Mouse (Mus musculus) left cerebral cortex, adult 8-10 months (tissue): ENCODE data around the gene Gm11562. TPM values are rescaled to one million over a fixed set of nuclear protein-coding genes. Genes with fewer than 3 reads are reported as not detected.
"Not testable (repeated sequence)": the region's sequence is repeated elsewhere in the genome, so short reads cannot be mapped to it uniquely, and the experiment has no call there.

Source experiments
- DNase-seq, 2 experiments: peaks; one replicate each; pipeline ENCODE4 v3.0.0; 2022; ENCODE audit warnings: low spot score in 2 of 2
- total RNA-seq, 4 experiments: library from RNA; stranded (reverse); gene quantifications; 2 replicates each; pipeline ENCODE4 v1.2.4; 2022

Gene Gm11562
- not detected for total RNA-seq

DNA sequence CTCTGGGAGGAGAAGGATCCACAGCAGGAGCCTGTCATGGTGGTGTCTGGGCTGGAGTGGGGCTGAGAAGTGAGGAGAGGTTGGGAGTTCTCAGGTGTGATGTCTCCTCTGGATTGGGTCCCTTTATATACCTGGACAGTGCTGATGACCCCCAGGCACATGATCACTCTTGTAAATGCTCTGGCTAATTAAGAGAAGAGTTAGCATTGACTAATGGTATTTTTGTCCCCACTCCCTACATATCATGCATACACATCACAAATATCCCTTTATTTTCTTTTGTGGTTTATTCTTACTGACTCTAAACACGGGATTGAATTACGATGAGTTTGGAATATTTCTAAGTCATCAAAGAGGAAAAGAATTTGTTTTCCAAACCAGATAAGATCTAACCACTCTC is at the start of gene Gm11562:
Gene Gm11562 (minus strand): TSS at position 101 of the 400 bp plus-strand sequence.
- no peak for DNase-seq

DNA sequence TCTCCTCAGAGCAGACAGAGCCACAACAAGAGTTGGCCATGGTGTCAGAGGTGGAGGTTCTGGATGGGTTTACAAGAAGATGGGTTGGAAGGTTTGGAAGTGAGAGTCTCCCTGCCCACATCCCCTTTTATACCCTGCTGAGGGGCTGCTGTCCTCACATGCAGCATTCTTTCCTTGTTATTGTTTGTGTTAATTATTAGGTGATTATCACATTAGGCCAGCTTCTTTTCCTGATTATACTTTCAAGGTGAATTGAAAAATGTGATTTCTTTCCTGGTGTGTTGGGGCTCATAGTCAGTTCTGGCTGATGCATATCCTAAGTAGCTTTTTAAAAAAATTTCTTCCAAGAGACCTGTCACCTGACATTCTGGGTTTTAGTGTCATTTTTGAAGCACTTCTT is 45.6 kb upstream of the Gm11562 start, which contains the start of gene Krtap4-6:
Gene Krtap4-6 (minus strand): TSS at position 101 of the 400 bp plus-strand sequence.
- DNase-seq: no peak

DNA sequence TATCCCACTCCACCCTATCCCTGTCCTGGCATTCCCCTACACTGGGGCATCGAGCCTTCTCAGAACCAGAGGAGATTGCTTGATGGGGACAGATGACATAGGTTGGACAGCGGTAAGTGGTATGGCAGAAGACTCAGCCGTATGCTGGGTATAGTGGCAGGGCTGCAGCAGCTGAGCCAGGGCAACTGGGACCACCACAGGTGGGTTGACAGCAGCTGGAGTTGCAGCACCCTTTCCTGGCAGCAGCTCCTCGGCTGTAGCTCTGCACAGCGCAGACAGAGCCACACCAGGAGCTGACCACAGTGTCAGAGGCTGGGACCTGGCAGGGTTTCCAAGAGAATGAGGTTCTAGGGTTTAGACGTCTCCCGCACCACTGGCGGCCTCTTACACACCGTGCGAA is 42.6 kb upstream of the Gm11562 start:
- DNase-seq: no peak

GRCm38 (mm10) chr11:99659256-99659655 is 39.0 kb upstream of the Gm11562 start:
- no peak for DNase-seq

DNA sequence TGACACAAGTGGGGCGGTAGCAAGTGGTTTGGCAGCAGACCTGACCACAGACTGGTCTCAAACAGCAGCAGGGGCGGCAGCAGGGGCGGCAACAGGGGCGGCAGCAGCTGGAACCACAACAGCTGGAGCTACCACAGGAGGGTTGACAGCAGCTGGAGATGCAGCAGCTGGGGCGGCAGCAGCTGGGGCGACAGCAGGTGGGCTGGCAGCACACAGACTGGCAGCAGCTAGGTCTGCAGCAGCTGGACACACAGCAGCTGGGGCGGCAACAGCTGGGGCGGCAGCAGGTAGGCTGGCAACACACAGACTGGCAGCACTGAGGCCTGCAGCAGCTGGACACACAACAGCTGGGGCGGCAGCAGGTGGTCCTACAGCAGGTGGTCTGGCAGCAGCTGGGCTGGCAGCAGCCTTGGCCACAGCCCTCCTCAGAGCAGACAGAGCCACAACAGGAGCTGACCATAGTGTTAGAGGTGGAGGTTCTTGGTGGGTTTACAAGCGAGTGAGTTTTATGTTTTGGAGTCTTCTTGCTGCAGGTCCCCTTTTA is 38.3 kb upstream of the Gm11562 start, which contains the start of gene Gm11563:
Gene Gm11563 (minus strand): TSS at position 494 of the 544 bp plus-strand sequence.
- DNase-seq: not testable (repeated sequence)

- no peak for DNase-seq
These were observed 36.8 kb upstream of the Gm11562 start for GRCm38 (mm10) chr11:99657051-99657450.

- no peak for DNase-seq
These were observed 29.9 kb upstream of the Gm11562 start, which contains the start of gene Gm11555 for GRCm38 (mm10) chr11:99650136-99650535. Gene Gm11555 (minus strand): TSS chr11:99650236.

DNA sequence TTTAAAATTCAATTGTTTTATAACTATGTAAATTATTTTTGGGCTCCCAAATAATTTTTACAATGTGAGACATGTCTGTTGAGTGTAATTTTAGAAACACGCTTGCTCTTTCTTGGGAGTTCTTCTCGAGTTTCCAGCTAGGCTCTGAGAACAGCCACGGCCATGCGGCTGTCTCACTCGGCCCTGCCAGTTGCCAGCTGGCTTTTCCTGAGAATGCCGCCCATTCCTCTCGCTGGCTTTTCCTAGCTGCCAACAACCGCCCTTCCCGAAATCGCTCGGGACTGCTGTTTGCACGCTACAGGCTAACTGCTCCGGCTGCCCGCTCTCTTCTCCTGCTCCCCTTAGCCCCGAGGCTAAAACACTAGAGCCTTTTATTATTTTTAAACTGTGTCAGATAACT is 26.2 kb upstream of the Gm11562 start:
- no peak for DNase-seq

DNA sequence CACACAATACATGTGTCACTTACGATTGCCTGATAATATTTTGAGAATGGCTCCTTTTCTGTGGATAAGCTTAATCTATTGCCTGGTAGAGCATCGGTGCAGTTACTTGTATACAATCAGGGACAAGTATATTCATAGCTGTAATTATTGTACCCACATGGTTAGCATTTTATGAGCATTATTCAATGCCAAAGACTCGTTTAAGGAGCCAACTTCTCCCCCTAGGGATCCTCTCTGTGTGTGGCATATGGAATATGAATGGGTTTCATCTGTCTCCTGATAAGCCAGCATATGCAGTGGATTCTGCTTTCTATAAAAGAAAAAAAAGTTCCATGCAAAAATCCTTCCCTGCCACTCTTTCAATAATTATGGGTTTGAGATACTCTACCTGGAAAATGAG is 24.1 kb upstream of the Gm11562 start:
- no peak for DNase-seq

DNA sequence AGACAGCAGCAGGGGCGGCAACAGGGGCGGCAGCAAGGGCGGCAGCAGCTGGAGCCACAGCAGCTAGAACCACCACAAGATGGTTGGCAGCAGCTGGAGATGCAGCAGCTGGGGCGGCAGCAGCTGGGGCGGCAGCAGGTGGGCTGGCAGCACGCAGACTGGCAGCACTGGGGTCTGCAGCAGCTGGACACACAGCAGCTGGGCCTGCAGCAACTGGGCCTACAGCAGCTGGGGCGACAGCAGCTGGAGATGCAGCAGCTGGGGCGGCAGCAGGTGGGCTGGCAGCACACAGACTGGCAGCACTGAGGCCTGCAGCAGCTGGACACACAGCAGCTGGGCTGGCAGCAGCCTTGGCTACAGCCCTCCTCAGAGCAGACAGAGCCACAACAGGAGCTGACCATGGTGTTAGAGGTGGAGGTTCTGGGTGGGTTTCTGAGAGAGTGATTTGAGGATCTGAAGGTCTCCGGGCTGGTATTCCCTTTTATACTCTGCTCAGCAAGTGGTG is 23.5 kb upstream of the Gm11562 start, which contains the start of gene Krtap4-7:
Gene Krtap4-7 (minus strand): TSS at position 455 of the 505 bp plus-strand sequence.
- DNase-seq: not testable (repeated sequence)

DNA sequence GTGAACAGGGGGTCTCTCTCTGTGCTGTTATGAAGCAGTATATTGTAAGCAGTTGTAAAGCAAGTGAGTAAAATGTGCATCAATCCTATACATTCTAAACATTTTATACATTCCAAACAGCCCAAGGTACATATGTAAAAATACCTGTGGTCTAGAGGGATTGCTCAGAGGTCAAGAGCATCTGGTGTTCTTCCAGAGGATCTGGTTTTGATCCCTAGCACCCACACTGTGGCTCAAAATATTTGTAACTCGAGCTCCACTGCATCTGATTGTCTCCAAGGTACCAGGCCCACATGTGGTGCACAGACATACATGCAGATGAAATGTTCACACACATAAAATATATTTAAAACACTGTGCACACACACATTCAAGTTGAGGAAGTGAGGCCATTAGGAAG is 20.7 kb upstream of the Gm11562 start:
- no peak for DNase-seq

DNA sequence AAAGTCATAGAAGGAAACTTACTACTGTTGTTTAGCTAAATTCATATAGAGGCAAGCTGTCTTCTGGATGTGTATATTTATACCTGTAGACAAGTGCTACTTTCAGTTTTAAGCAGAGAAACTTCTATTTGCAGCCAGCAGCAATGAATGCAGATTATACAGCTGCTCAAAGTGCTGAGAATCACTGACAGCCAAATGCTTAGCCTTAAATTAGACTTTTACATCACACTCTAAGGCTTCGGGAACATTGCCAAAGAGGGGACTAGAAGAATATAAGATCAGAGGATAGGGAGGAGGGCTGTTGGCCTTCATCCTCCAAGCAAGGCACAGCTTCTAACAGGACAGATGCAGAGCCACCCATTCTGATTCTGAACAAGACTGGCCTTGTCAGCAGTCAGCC is 16.9 kb upstream of the Gm11562 start:
- no peak for DNase-seq

DNA sequence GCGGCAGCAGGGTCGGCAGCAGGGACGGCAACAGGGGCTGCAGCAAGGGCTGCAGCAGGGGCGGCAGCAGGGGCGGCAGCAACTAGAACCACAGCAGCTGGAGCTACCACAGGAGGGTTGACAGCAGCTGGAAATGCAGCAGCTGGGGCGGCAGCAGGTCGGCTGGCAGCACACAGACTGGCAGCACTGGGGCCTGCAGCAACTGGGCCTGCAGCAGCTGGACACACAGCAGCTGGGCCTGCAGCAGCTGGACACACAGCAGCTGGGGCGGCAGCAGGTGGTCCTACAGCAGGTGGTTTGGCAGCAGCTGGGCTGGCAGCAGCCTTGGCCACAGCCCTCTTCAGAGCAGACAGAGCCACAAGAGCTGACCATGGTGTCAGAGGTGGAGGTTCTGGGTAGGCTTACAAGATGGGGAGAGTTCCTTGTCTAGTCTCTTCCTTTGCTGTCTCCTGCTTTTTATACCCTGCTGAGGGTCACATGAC is 14.5 kb upstream of the Gm11562 start, which contains the start of gene Krtap4-2:
Gene Krtap4-2 (minus strand): TSS at position 432 of the 482 bp plus-strand sequence.
- DNase-seq: no peak

DNA sequence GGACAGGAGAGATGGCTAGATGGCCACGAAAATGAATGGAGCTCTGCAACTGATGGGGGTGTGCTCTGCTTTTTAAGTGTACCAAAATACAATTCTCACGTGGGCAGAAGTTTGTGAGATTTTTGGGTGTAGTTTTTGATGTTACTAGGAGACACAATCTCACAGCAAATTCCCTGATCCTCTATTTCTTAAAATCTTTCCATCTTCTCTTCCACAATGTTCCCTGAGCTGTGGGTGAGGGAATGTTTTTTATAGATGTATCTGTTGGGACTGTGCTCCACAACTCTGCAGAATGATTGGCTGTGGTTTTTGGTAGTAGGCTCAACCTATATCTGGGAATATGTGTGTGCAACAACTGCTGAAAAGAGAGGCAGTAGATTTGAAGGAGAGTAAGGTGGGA is 13.1 kb upstream of the Gm11562 start:
- peak in 1 of 2 experiments; percentile 17 for DNase-seq

GRCm38 (mm10) chr11:99630890-99631289 is 10.7 kb upstream of the Gm11562 start:
- no peak for DNase-seq

GRCm38 (mm10) chr11:99628138-99628537 is 7.9 kb upstream of the Gm11562 start, which contains the start of gene Krtap4-1:
Gene Krtap4-1 (minus strand): TSS chr11:99628238.
- no peak for DNase-seq

DNA sequence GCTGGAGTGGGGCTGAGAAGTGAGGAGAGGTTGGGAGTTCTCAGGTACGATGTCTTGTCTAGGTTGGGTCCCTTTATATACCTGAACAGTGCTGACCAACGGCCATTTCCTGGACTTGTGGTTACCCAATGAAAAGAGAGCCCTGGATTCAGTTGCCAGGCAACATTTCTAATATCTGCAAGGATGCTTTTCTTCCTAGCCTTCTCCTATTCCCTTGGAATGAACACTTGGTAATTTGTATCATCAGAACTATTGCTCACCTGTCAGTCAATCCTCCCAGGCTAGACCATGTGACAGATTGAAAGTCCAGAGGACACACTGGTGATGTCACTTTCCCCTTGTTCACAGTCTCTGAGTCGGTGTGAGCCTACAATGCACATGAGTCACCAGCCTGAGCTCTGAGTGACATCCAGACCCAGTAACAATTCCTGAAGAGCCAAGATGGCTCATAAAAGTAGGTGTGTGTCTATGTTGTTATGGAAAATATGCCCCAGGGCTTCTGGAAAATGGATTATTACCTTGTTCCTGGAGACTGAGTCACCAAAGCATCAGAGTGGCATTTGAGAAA is 5.4 kb downstream of the Gm11562 start, which contains the start of gene Krtap2-4:
Gene Krtap2-4 (minus strand): TSS at position 51 of the 568 bp plus-strand sequence.
- DNase-seq: no peak

DNA sequence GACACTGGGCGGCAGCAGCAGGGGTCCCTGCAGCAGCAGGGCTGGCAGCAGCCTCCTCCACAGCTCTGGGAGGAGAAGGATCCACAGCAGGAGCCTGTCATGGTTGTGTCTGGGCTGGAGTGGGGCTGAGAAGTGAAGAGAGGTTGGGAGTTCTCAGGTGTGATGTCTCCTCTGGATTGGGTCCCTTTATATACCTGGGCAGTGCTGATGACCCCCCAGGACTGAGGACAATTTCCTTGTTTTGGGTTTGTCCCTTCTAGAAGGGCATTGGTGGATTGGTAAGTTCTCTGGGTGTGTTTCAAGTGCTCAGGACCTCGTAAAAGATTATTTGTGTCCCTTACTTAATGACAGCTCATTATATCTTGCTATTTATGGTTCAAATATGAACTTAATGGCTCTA is 10.1 kb downstream of the Gm11562 start, which contains the start of gene Gm11937:
Gene Gm11937 (minus strand): TSS at position 101 of the 400 bp plus-strand sequence.
- DNase-seq: not testable (repeated sequence)

DNA sequence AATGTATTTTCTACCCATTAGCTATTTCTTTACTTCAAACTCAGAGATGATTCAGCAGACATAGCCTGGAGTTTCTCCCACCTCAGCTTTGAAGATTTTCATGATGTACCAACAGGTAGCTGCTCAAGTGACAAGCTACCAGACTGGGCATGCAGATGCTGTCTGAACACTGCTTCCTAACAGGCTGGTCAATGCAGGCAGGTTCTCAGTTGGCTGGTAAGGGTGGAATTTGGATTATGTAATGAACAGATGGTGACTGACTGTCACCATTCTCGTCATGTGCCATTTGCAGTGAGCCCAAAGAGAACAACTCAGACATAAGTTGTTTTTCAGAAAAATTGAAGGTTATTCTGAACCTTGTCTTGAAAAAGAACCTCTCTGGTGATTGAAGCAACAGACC is 11.1 kb downstream of the Gm11562 start:
- DNase-seq: peak in 1 of 2 experiments; percentile 64

DNA sequence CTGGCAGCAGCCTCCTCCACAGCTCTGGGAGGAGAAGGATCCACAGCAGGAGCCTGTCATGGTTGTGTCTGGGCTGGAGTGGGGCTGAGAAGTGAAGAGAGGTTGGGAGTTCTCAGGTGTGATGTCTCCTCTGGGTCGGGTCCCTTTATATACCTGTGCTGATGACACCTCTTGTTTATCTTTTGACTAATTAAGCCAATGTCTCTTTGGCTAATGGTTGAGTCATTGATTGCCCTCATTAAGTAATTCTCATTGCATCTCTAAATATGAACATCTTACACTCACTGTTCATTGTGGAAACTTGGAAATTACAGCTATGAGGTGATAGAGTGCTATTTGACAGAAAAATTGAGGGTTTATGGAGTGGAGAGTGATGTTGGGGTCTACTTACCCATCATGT is 17.0 kb downstream of the Gm11562 start, which contains the start of gene Gm11938:
Gene Gm11938 (minus strand): TSS at position 101 of the 400 bp plus-strand sequence.
- DNase-seq: not testable (repeated sequence)

- not testable (repeated sequence) for DNase-seq
These were observed 22.5 kb downstream of the Gm11562 start, which contains the start of gene Krtap9-3 for GRCm38 (mm10) chr11:99597742-99598141. Gene Krtap9-3 (minus strand): TSS chr11:99598105.

- DNase-seq: no peak
These were observed 29.3 kb downstream of the Gm11562 start, which contains the start of gene Krtap1-3 for GRCm38 (mm10) chr11:99590981-99591380. Gene Krtap1-3 (minus strand): TSS chr11:99591339.
